ENCODE assay signal across 12 mouse cellular contexts in the genomic region with DNA sequence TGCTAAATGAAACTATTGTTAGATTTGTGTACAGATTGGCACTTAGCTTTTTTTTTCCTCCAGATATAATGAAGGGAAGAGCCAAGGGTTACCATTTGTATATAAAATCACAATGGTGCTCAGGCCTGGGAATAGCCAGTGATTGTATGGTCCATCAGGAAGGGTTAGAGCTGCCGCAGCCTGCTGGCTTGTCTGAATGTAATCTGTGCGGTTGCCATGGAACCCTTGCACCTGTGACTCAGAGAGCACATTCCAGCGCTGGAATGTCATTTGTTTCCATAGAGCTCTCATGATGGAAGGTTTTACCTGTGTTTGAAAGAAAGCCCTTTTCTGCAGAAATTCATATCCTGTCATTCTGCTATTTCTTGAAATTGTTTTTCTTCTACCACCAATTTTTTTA. TPM values are rescaled to one million over a fixed set of nuclear protein-coding genes. Genes with fewer than 3 reads are reported as not detected.
DNase-seq lines count a peak whose midpoint lies in the region; ATAC-seq and TF ChIP-seq lines count a peak whose summit lies in the region.
"Had no signal": no experiment of that assay in that cellular context is flagged by ENCODE, and none has a peak within 500 bp of the region (broad histone marks: within the 10 kb centered on the region; RNA-seq: fewer than 3 reads in every experiment).

No protein-coding gene starts in this region.

- no peaks in the 10 kb centered on the region for H3K4me1 ChIP-seq in kidney, adult 2 months (ENCODE audit: control insufficient read depth, insufficient read depth, low read length)
- no peaks in the 10 kb centered on the region for H3K4me1 ChIP-seq in kidney, embryonic 14.5 days (ENCODE audit: control insufficient read depth, insufficient read depth, low read length)
- H3K4me1 ChIP-seq in embryonic facial prominence, embryonic 11.5 days (ENCODE audit: control insufficient read depth, insufficient read depth, low read length), result no peaks in the 10 kb centered on the region
- H3K4me1 ChIP-seq in kidney, embryonic 16.5 days (ENCODE audit: insufficient read depth, low read length), result no peaks in the 10 kb centered on the region
- H3K4me1 ChIP-seq in midbrain, embryonic 16.5 days (ENCODE audit: control insufficient read depth, insufficient read depth, low read length), result peaks cover 3% of the 10 kb centered on the region; the same call in 1 of the 2 replicates
- H3K4me1 ChIP-seq: limb, embryonic 13.5 days had no signal

- no peaks in the 10 kb centered on the region for H3K36me3 ChIP-seq in kidney, adult 2 months (ENCODE audit: control insufficient read depth, insufficient read depth, low read length)
- no peaks in the 10 kb centered on the region; the same call in 1 of the 2 replicates for H3K36me3 ChIP-seq in kidney, embryonic 14.5 days (ENCODE audit: control insufficient read depth, insufficient read depth, low read length)
- H3K36me3 ChIP-seq in embryonic facial prominence, embryonic 11.5 days (replicated peaks; ENCODE audit: control insufficient read depth, insufficient read depth, low read depth, low read length), result no peaks in the 10 kb centered on the region; the same call in 1 of the 2 replicates
- H3K36me3 ChIP-seq in kidney, embryonic 16.5 days (ENCODE audit: insufficient read depth, low read length), result peaks cover 8% of the 10 kb centered on the region; the same call in 1 of the 2 replicates
- no peaks in the 10 kb centered on the region; the same call in 1 of the 2 replicates for H3K36me3 ChIP-seq in midbrain, embryonic 16.5 days (ENCODE audit: control insufficient read depth, insufficient read depth, low read length)

- no peak for TF ChIP-seq POLR2A in kidney, adult 2 months (IDR thresholded peaks at IDR 0.05; ENCODE audit: low read depth, low read length)

- H3K9me3 ChIP-seq in kidney, embryonic 14.5 days (ENCODE audit: control insufficient read depth, low read length), result no peaks in the 10 kb centered on the region
- H3K9me3 ChIP-seq in embryonic facial prominence, embryonic 11.5 days (replicated peaks; ENCODE audit: control insufficient read depth, low read length), result no peaks in the 10 kb centered on the region
- H3K9me3 ChIP-seq in kidney, embryonic 16.5 days (ENCODE audit: low read length), result no peaks in the 10 kb centered on the region
- no peaks in the 10 kb centered on the region for H3K9me3 ChIP-seq in midbrain, embryonic 16.5 days (replicated peaks; ENCODE audit: control insufficient read depth, low read length, poor library complexity, severe bottlenecking)
- H3K9me3 ChIP-seq: limb, embryonic 13.5 days had no signal

- no peak overlapping the region for H3K9ac ChIP-seq in kidney, embryonic 14.5 days (ENCODE audit: low read depth, low read length)
- no peak overlapping the region for H3K9ac ChIP-seq in embryonic facial prominence, embryonic 11.5 days (replicated peaks; ENCODE audit: low read length)
- no peak overlapping the region for H3K9ac ChIP-seq in kidney, embryonic 16.5 days (replicated peaks; ENCODE audit: low read length)
- H3K9ac ChIP-seq in midbrain, embryonic 16.5 days (ENCODE audit: low read depth, low read length), result no peak overlapping the region
- H3K9ac ChIP-seq: limb, embryonic 13.5 days had no signal

- DNase-seq in kidney, adult 2 months, result peak; percentile 42
- DNase-seq in embryonic facial prominence, embryonic 11.5 days (ENCODE audit: low spot score), result peak; percentile 40
- DNase-seq in adrenal gland, postnatal 10 days, result no peak
- DNase-seq in heart, adult 11 months, result no peak
- no peak for DNase-seq in liver
- DNase-seq: adrenal gland, adult 8-10 months; gastrocnemius, adult 2 months had no signal

- H3K4me3 ChIP-seq in kidney, adult 2 months (ENCODE audit: insufficient read depth, low read depth, low read length), result no peak overlapping the region
- no peak overlapping the region for H3K4me3 ChIP-seq in kidney, embryonic 14.5 days (ENCODE audit: low read length)
- H3K4me3 ChIP-seq in embryonic facial prominence, embryonic 11.5 days (ENCODE audit: low read depth, low read length), result no peak overlapping the region
- H3K4me3 ChIP-seq in kidney, embryonic 16.5 days (ENCODE audit: low read length), result no peak overlapping the region
- H3K4me3 ChIP-seq in midbrain, embryonic 16.5 days (ENCODE audit: low read depth, low read length), result no peak overlapping the region
- H3K4me3 ChIP-seq: gastrocnemius, adult 2 months; limb, embryonic 13.5 days; myocyte had no signal

- ATAC-seq in kidney, embryonic 14.5 days (ENCODE audit: low FRiP score, low TSS enrichment), result no peak
- ATAC-seq in embryonic facial prominence, embryonic 11.5 days (replicated peaks; ENCODE audit: insufficient number of reproducible peaks, low FRiP score, low TSS enrichment, low read depth), result no peak
- 0 out of 2 replicates have a peak, but pooled peaks have one; percentile 57 for ATAC-seq in kidney, embryonic 16.5 days (ENCODE audit: low FRiP score, low TSS enrichment)
- ATAC-seq in midbrain, embryonic 16.5 days, result peak; percentile 88

- no peak overlapping the region for H3K27ac ChIP-seq in kidney, adult 2 months (ENCODE audit: insufficient read depth, low read depth, low read length)
- no peak overlapping the region for H3K27ac ChIP-seq in kidney, embryonic 14.5 days (ENCODE audit: low read depth, low read length)
- no peak overlapping the region for H3K27ac ChIP-seq in embryonic facial prominence, embryonic 11.5 days (replicated peaks; ENCODE audit: low read depth, low read length)
- H3K27ac ChIP-seq in kidney, embryonic 16.5 days (ENCODE audit: low read length), result no peak overlapping the region
- H3K27ac ChIP-seq in midbrain, embryonic 16.5 days (ENCODE audit: low read length), result peak overlapping the region; percentile 54
- H3K27ac ChIP-seq: gastrocnemius, adult 2 months; limb, embryonic 13.5 days had no signal

- TF ChIP-seq CTCF in kidney, adult 2 months (conservative IDR thresholded peaks at IDR 0.05; ENCODE audit: insufficient read depth, insufficient read length, low read depth, low read length), result no peak

- H3K27me3 ChIP-seq in kidney, adult 2 months (replicated peaks; ENCODE audit: control insufficient read depth, insufficient read depth, low read length), result no peaks in the 10 kb centered on the region
- no peaks in the 10 kb centered on the region for H3K27me3 ChIP-seq in kidney, embryonic 14.5 days (ENCODE audit: control insufficient read depth, insufficient read depth, low read length)
- H3K27me3 ChIP-seq in embryonic facial prominence, embryonic 11.5 days (ENCODE audit: control insufficient read depth, insufficient read depth, low read length), result no peaks in the 10 kb centered on the region
- no peaks in the 10 kb centered on the region for H3K27me3 ChIP-seq in kidney, embryonic 16.5 days (ENCODE audit: insufficient read depth, low read length)
- no peaks in the 10 kb centered on the region for H3K27me3 ChIP-seq in midbrain, embryonic 16.5 days (ENCODE audit: control insufficient read depth, insufficient read depth, low read depth, low read length)
- H3K27me3 ChIP-seq: limb, embryonic 13.5 days had no signal

- WGBS in kidney, adult 2 months, result 54% methylated on average over 3 of the region's 3 CpGs
- WGBS in kidney, embryonic 14.5 days, result 70% methylated on average over 3 of the region's 3 CpGs
- 63% methylated on average over 3 of the region's 3 CpGs for WGBS in embryonic facial prominence, embryonic 11.5 days
- 47% methylated on average over 3 of the region's 3 CpGs for WGBS in kidney, embryonic 16.5 days
- WGBS in midbrain, embryonic 16.5 days, result 36% methylated on average over 3 of the region's 3 CpGs

- no peak overlapping the region for H3K4me2 ChIP-seq in kidney, embryonic 14.5 days (replicated peaks; ENCODE audit: low read depth, low read length)
- no peak overlapping the region for H3K4me2 ChIP-seq in embryonic facial prominence, embryonic 11.5 days (ENCODE audit: low read depth, low read length)
- no peak overlapping the region for H3K4me2 ChIP-seq in kidney, embryonic 16.5 days (replicated peaks; ENCODE audit: low read depth, low read length)
- no peak overlapping the region for H3K4me2 ChIP-seq in midbrain, embryonic 16.5 days (ENCODE audit: low read length)
- H3K4me2 ChIP-seq: limb, embryonic 13.5 days had no signal

RNA-seq across cellular contexts. Expression of a gene that starts 37.5 kb away (rescaled TPM):
- polyA plus RNA-seq in kidney, adult 2 months (2012; rRNA removed), result 10.2 and 10.5 TPM in 2 replicates
- 19.0 and 22.7 TPM in 2 replicates for polyA plus RNA-seq in kidney, embryonic 14.5 days (2014; fragmentation: Nextera tagmentation; extraction: Ambion mirVana)
- 21.0 and 22.7 TPM in 2 replicates for polyA plus RNA-seq in embryonic facial prominence, embryonic 11.5 days (2014; fragmentation: Nextera tagmentation; extraction: Ambion mirVana)
- polyA plus RNA-seq in kidney, embryonic 16.5 days (2015; fragmentation: Nextera tagmentation; extraction: Ambion mirVana), result 19.7 and 22.2 TPM in 2 replicates
- 35.3 and 36.5 TPM in 2 replicates for polyA plus RNA-seq in midbrain, embryonic 16.5 days (2015; fragmentation: Nextera tagmentation; extraction: Ambion mirVana)
- total RNA-seq in adrenal gland, postnatal 10 days (2021), result 10 to 100 TPM; 30.0 to 38.2 TPM

RNA-seq across cellular contexts. Expression of a gene that starts 57.0 kb away (rescaled TPM):
- 0.07 and 0.27 TPM in 2 replicates for polyA plus RNA-seq in kidney, adult 2 months (2012; rRNA removed)
- polyA plus RNA-seq in kidney, embryonic 14.5 days (2014; fragmentation: Nextera tagmentation; extraction: Ambion mirVana), result 16.4 and 23.8 TPM in 2 replicates
- polyA plus RNA-seq in embryonic facial prominence, embryonic 11.5 days (2014; fragmentation: Nextera tagmentation; extraction: Ambion mirVana), result 35.8 and 37.4 TPM in 2 replicates
- 22.8 and 24.9 TPM in 2 replicates for polyA plus RNA-seq in kidney, embryonic 16.5 days (2015; fragmentation: Nextera tagmentation; extraction: Ambion mirVana)
- polyA plus RNA-seq in midbrain, embryonic 16.5 days (2015; fragmentation: Nextera tagmentation; extraction: Ambion mirVana), result 39.5 and 44.5 TPM in 2 replicates
- 10 to 100 TPM; 21.7 to 24.3 TPM for total RNA-seq in adrenal gland, postnatal 10 days (2021)
- polyA plus RNA-seq: myocyte had no signal

Comparison
In these comparisons a context has a peak if more than half of its experiments do, and no peak if none do; other contexts are left out.
1. ATAC-seq: peak in kidney, embryonic 16.5 days (single experiment) and midbrain, embryonic 16.5 days (single experiment); none in kidney, embryonic 14.5 days (single experiment) and embryonic facial prominence, embryonic 11.5 days (single experiment).
2. RNA of a gene that starts 57.0 kb away (polyA plus RNA-seq): 39.5 to 44.5 TPM in midbrain, embryonic 16.5 days, 35.8 to 37.4 TPM in embryonic facial prominence, embryonic 11.5 days, 16.4 to 23.8 TPM in kidney, embryonic 14.5 days and 22.8 to 24.9 TPM in kidney, embryonic 16.5 days; 0.07 to 0.27 TPM in kidney, adult 2 months; every median in the first group is over 10 times any median in the second.
3. DNase-seq: peak in kidney, adult 2 months (single experiment) and embryonic facial prominence, embryonic 11.5 days (single experiment); none in adrenal gland, postnatal 10 days (single experiment), heart, adult 11 months (single experiment) and liver (single experiment).